Mouse (Mus musculus) embryo, embryonic 9.5 days (tissue): ENCODE results near the gene Osbpl7.

Source experiments
- DNase-seq: peaks from one replicate; pipeline ENCODE4 v3.0.0-alpha.2; 2017; ENCODE audit errors: extremely low spot score

The Osbpl7 gene

GRCm38 (mm10) chr11:97083401-97084140, 33.1 kb downstream of the Osbpl7 start:
- DNase-seq = no peak

- no peak for DNase-seq
These were observed 34.5 kb downstream of the Osbpl7 start for GRCm38 (mm10) chr11:97084821-97085505.

- DNase-seq = no peak
These were observed 35.9 kb downstream of the Osbpl7 start for GRCm38 (mm10) chr11:97086365-97086764.

- no peak for DNase-seq
These were observed 44.2 kb downstream of the Osbpl7 start for GRCm38 (mm10) chr11:97094600-97094999.

GRCm38 (mm10) chr11:97098791-97099190, 48.4 kb downstream of the Osbpl7 start:
- DNase-seq = peak; percentile 13

- peak; percentile 59 for DNase-seq
These were observed 51.3 kb downstream of the Osbpl7 start for GRCm38 (mm10) chr11:97101722-97102121.

- no peak for DNase-seq
These were observed 53.0 kb downstream of the Osbpl7 start for GRCm38 (mm10) chr11:97103163-97104090.

GRCm38 (mm10) chr11:97104091-97104483, 53.7 kb downstream of the Osbpl7 start:
- DNase-seq = no peak

GRCm38 (mm10) chr11:97108976-97109375, 58.5 kb downstream of the Osbpl7 start:
- DNase-seq = no peak

- DNase-seq = no peak
These were observed 62.2 kb downstream of the Osbpl7 start for GRCm38 (mm10) chr11:97112519-97113125.

GRCm38 (mm10) chr11:97114671-97115601, 64.5 kb downstream of the Osbpl7 start, which contains the start of gene Tbx21:
Gene Tbx21 (minus strand): TSS chr11:97115331.
- DNase-seq = no peak

- no peak for DNase-seq
These were observed 65.4 kb downstream of the Osbpl7 start for GRCm38 (mm10) chr11:97115797-97116196.
